Mouse (Mus musculus) forebrain, embryonic 10.5 days (tissue): Measurements from ENCODE around the gene Aim2. TPM values are rescaled to one million over a fixed set of nuclear protein-coding genes. Genes with fewer than 3 reads are reported as not detected.

Experiments used
- DNase-seq: peaks from one replicate; pipeline ENCODE4 v3.0.0-alpha.2; 2017; ENCODE audit warnings: low spot score; ENCODE audit errors: extremely low spot score
- H3K27ac ChIP-seq: fragments of 300-500 bp; sonication (generic); 2 replicates; pipeline ENCODE4 v1.5.1; 2016; ENCODE audit warnings: mild to moderate bottlenecking
- H3K27me3 ChIP-seq: fragments of 300-500 bp; sonication (generic); 2 replicates; pipeline ENCODE4 v1.6.1; 2016; ENCODE audit warnings: mild to moderate bottlenecking; ENCODE audit not compliant: poor library complexity, severe bottlenecking
- H3K36me3 ChIP-seq: fragments of 300-500 bp; sonication (generic); replicated peaks from 2 replicates; pipeline ENCODE4 v1.6.1; 2016; ENCODE audit warnings: mild to moderate bottlenecking, moderate library complexity
- H3K4me1 ChIP-seq: fragments of 300-500 bp; sonication (generic); 2 replicates; pipeline ENCODE4 v1.6.1; 2016
- H3K4me3 ChIP-seq: fragments of 300-500 bp; sonication (generic); 2 replicates; pipeline ENCODE4 v1.5.1; 2016; ENCODE audit warnings: mild to moderate bottlenecking, moderate library complexity
- H3K9me3 ChIP-seq: fragments of 300-500 bp; sonication (generic); 2 replicates; pipeline ENCODE4 v1.6.1; 2016; ENCODE audit warnings: mild to moderate bottlenecking, moderate library complexity
- WGBS: fragments of 180-500 bp; shearing (Covaris S2); methylation state at CpG from one replicate; pipeline ENCODE4 v1.1.7; 2016; 5-methylcytosine and 5-hydroxymethylcytosine counted together
- polyA plus RNA-seq: library from polyadenylated mRNA; unstranded; fragments of >200 nt; fragmentation: Nextera tagmentation; extraction: Ambion mirVana; gene quantifications from 2 replicates; pipeline ENCODE4 v1.2.1, GENCODE M21; 2016

The Aim2 gene
- polyA plus RNA-seq, 1 experiment from 2014 or later, result 6.4 TPM

GRCm38 (mm10) chr1:173418936-173419621 lies 68.4 kb downstream of the Aim2 start:
- Histone ChIP-seq H3K9me3 (no peaks in the 10 kb centered on the region; the same call in 1 of the 2 replicates), H3K4me1 (no peaks in the 10 kb centered on the region), H3K27ac (no peak overlapping the region), H3K4me3 (no peak overlapping the region), H3K27me3 (no peaks in the 10 kb centered on the region), H3K36me3 (peaks cover 5% of the 10 kb centered on the region; the same call in 1 of the 2 replicates)
- 81% methylated on average over 1 of the region's 1 CpGs for WGBS
- DNase-seq, result no peak

- no peak overlapping the region for H3K27ac ChIP-seq
- H3K36me3 ChIP-seq, result peaks cover 5% of the 10 kb centered on the region; the same call in 1 of the 2 replicates
- no peaks in the 10 kb centered on the region; the same call in 1 of the 2 replicates for H3K9me3 ChIP-seq
- DNase-seq, result no peak
- no peaks in the 10 kb centered on the region for H3K27me3 ChIP-seq
- no peak overlapping the region for H3K4me3 ChIP-seq
- 89% methylated on average over 6 of the region's 6 CpGs for WGBS
- no peaks in the 10 kb centered on the region for H3K4me1 ChIP-seq
Measured at GRCm38 (mm10) chr1:173420374-173420773, 69.7 kb downstream of the Aim2 start.

- DNase-seq, result no peak
Measured at GRCm38 (mm10) chr1:173426345-173426744, 75.7 kb downstream of the Aim2 start.

GRCm38 (mm10) chr1:173427385-173427784 lies 76.7 kb downstream of the Aim2 start:
- Histone ChIP-seq H3K4me1 (no peaks in the 10 kb centered on the region), H3K36me3 (0 out of 2 replicates have a peak, but pooled peaks cover 2% of the 10 kb centered on the region), H3K4me3 (no peak overlapping the region), H3K9me3 (no peaks in the 10 kb centered on the region), H3K27ac (no peak overlapping the region), H3K27me3 (no peaks in the 10 kb centered on the region)
- no peak for DNase-seq
- 85% methylated on average over 8 of the region's 8 CpGs for WGBS

More at GRCm38 (mm10) chr1:173426345-173426744, 75.7 kb downstream of the Aim2 start:
- Histone ChIP-seq H3K27me3 (no peaks in the 10 kb centered on the region), H3K27ac (no peak overlapping the region), H3K4me1 (no peaks in the 10 kb centered on the region), H3K36me3 (0 out of 2 replicates have a peak, but pooled peaks cover 2% of the 10 kb centered on the region), H3K4me3 (no peak overlapping the region), H3K9me3 (no peaks in the 10 kb centered on the region)
- 90% methylated on average over 2 of the region's 2 CpGs for WGBS

GRCm38 (mm10) chr1:173429995-173430699 lies 79.5 kb downstream of the Aim2 start:
- Histone ChIP-seq H3K9me3 (no peaks in the 10 kb centered on the region), H3K27ac (no peak overlapping the region), H3K36me3 (0 out of 2 replicates have a peak, but pooled peaks cover 2% of the 10 kb centered on the region), H3K4me3 (no peak overlapping the region), H3K4me1 (no peaks in the 10 kb centered on the region), H3K27me3 (no peaks in the 10 kb centered on the region)
- DNase-seq, result no peak
- 87% methylated on average over 5 of the region's 5 CpGs for WGBS

GRCm38 (mm10) chr1:173432411-173432810 lies 81.7 kb downstream of the Aim2 start:
- no peaks in the 10 kb centered on the region for H3K27me3 ChIP-seq
- 88% methylated on average over 2 of the region's 2 CpGs for WGBS
- H3K9me3 ChIP-seq, result no peaks in the 10 kb centered on the region

GRCm38 (mm10) chr1:173437161-173437953 lies 86.7 kb downstream of the Aim2 start:
- H3K9me3 ChIP-seq, result no peaks in the 10 kb centered on the region
- no peaks in the 10 kb centered on the region for H3K36me3 ChIP-seq
- no peak for DNase-seq
- no peaks in the 10 kb centered on the region for H3K4me1 ChIP-seq
- H3K4me3 ChIP-seq, result no peak overlapping the region
- 82% methylated on average over 6 of the region's 6 CpGs for WGBS
- H3K27ac ChIP-seq, result no peak overlapping the region
- H3K27me3 ChIP-seq, result no peaks in the 10 kb centered on the region

More at GRCm38 (mm10) chr1:173432411-173432810, 81.7 kb downstream of the Aim2 start:
- H3K27ac ChIP-seq, result no peak overlapping the region
- DNase-seq, result no peak
- no peak overlapping the region for H3K4me3 ChIP-seq
- 0 out of 2 replicates have a peak, but pooled peaks cover 2% of the 10 kb centered on the region for H3K36me3 ChIP-seq
- H3K4me1 ChIP-seq, result no peaks in the 10 kb centered on the region

GRCm38 (mm10) chr1:173440681-173441080 lies 90.0 kb downstream of the Aim2 start:
- H3K4me1 ChIP-seq, result no peaks in the 10 kb centered on the region
- no peaks in the 10 kb centered on the region for H3K9me3 ChIP-seq
- no peak for DNase-seq
- H3K27me3 ChIP-seq, result no peaks in the 10 kb centered on the region
- H3K36me3 ChIP-seq, result no peaks in the 10 kb centered on the region
- WGBS, result 93% methylated on average over 1 of the region's 1 CpGs
- H3K4me3 ChIP-seq, result no peak overlapping the region
- no peak overlapping the region for H3K27ac ChIP-seq

GRCm38 (mm10) chr1:173441210-173441609 lies 90.5 kb downstream of the Aim2 start:
- H3K36me3 ChIP-seq, result no peaks in the 10 kb centered on the region
- no peaks in the 10 kb centered on the region for H3K4me1 ChIP-seq
- WGBS, result 83% methylated on average over 4 of the region's 4 CpGs

GRCm38 (mm10) chr1:173443061-173443460 lies 92.4 kb downstream of the Aim2 start:
- 91% methylated on average over 1 of the region's 1 CpGs for WGBS
- Histone ChIP-seq H3K36me3 (no peaks in the 10 kb centered on the region), H3K4me3 (no peak overlapping the region), H3K27me3 (no peaks in the 10 kb centered on the region), H3K9me3 (no peaks in the 10 kb centered on the region), H3K27ac (no peak overlapping the region), H3K4me1 (no peaks in the 10 kb centered on the region)
- no peak for DNase-seq

More at GRCm38 (mm10) chr1:173441210-173441609, 90.5 kb downstream of the Aim2 start:
- no peak for DNase-seq
- Histone ChIP-seq H3K27ac (no peak overlapping the region), H3K4me3 (no peak overlapping the region), H3K27me3 (no peaks in the 10 kb centered on the region), H3K9me3 (no peaks in the 10 kb centered on the region)

- Histone ChIP-seq H3K27me3 (no peaks in the 10 kb centered on the region), H3K36me3 (no peaks in the 10 kb centered on the region; the same call in 1 of the 2 replicates), H3K4me1 (no peaks in the 10 kb centered on the region), H3K9me3 (no peaks in the 10 kb centered on the region), H3K27ac (no peak overlapping the region), H3K4me3 (no peak overlapping the region)
- DNase-seq, result no peak
- WGBS, result 89% methylated on average over 4 of the region's 4 CpGs
Measured at GRCm38 (mm10) chr1:173447067-173447466, 96.4 kb downstream of the Aim2 start.

- Histone ChIP-seq H3K27ac (no peak overlapping the region), H3K36me3 (no peaks in the 10 kb centered on the region; the same call in 1 of the 2 replicates), H3K27me3 (no peaks in the 10 kb centered on the region), H3K4me1 (no peaks in the 10 kb centered on the region), H3K9me3 (no peaks in the 10 kb centered on the region), H3K4me3 (no peak overlapping the region)
- 91% methylated on average over 4 of the region's 4 CpGs for WGBS
- DNase-seq, result no peak
Measured at GRCm38 (mm10) chr1:173450621-173451020, 99.9 kb downstream of the Aim2 start.
